Mouse (Mus musculus): ENCODE results near the gene Fam241b. TPM values are rescaled to one million over a fixed set of nuclear protein-coding genes. Genes with fewer than 3 reads are reported as not detected.
A peak's percentile ranks its signal among the peaks of the same experiment; 100 is the strongest.

The Fam241b gene
- polyA plus RNA-seq, 1 experiment from 2014 or later = 0.69 TPM

GRCm38 (mm10) chr10:62113865-62114647 lies 29.7 kb downstream of the Fam241b start:
- no peak for ATAC-seq
- WGBS (ENCODE audit: insufficient replicate concordance) = 71% methylated on average over 9 of the region's 9 CpGs
- TF ChIP-seq EP300 (IDR thresholded peaks at IDR 0.05; ENCODE audit: low read depth) (no peak), CTCF (IDR thresholded peaks at IDR 0.05; ENCODE audit: low read depth) (no peak)
- Histone ChIP-seq H3K4me3 (ENCODE audit: low read depth, low read length) (no peak overlapping the region), H3K4me1 (ENCODE audit: insufficient read depth) (peaks cover 5% of the 10 kb centered on the region), H3K9ac (replicated peaks) (no peak overlapping the region), H3K27me3 (ENCODE audit: insufficient read depth, low read length) (peaks cover 26% of the 10 kb centered on the region), H3K36me3 (replicated peaks; ENCODE audit: insufficient read depth, low read length) (no peaks in the 10 kb centered on the region), H3K27ac (ENCODE audit: low read depth) (no peak overlapping the region), H3K4me2 (ENCODE audit: low read depth, low read length) (no peak overlapping the region), H3K9me3 (ENCODE audit: low read length) (no peaks in the 10 kb centered on the region)
- DNase-seq = no peak

DNA sequence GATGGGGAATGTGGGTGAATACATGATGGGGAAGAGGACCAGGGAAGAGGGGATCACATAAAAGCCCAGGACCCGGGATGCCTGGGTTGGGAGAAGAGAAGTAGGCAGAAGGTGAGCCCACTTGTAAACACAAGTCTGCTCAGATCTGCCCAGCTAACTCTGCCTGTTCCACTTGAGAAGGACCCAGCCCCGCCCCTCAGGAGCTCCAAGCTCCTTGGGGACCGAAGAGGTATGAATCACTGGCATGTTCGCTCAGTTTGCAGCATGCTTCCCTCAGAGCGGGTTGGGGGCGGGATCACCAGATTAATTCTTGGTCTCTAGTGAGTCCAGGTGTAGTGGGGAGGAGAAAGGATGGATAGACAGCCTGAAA lies 32.5 kb downstream of the Fam241b start:
- peaks cover 5% of the 10 kb centered on the region for H3K4me1 ChIP-seq (ENCODE audit: insufficient read depth)
- H3K9ac ChIP-seq (replicated peaks) = no peak overlapping the region
- TF ChIP-seq CTCF (IDR thresholded peaks at IDR 0.05; ENCODE audit: low read depth) = no peak
- no peak for TF ChIP-seq EP300 (IDR thresholded peaks at IDR 0.05; ENCODE audit: low read depth)
- H3K9me3 ChIP-seq (ENCODE audit: low read length) = no peaks in the 10 kb centered on the region
- no peak overlapping the region for H3K27ac ChIP-seq (ENCODE audit: low read depth)
- H3K4me2 ChIP-seq (ENCODE audit: low read depth, low read length) = peak overlapping the region; percentile 84
- peaks cover 27% of the 10 kb centered on the region for H3K27me3 ChIP-seq (ENCODE audit: insufficient read depth, low read length)
- no peaks in the 10 kb centered on the region for H3K36me3 ChIP-seq (replicated peaks; ENCODE audit: insufficient read depth, low read length)
- WGBS (ENCODE audit: insufficient replicate concordance) = 47% methylated on average over 6 of the region's 6 CpGs
- DNase-seq (no peak), ATAC-seq (no peak)
- H3K4me3 ChIP-seq (ENCODE audit: low read depth, low read length) = peak overlapping the region; percentile 55

DNA sequence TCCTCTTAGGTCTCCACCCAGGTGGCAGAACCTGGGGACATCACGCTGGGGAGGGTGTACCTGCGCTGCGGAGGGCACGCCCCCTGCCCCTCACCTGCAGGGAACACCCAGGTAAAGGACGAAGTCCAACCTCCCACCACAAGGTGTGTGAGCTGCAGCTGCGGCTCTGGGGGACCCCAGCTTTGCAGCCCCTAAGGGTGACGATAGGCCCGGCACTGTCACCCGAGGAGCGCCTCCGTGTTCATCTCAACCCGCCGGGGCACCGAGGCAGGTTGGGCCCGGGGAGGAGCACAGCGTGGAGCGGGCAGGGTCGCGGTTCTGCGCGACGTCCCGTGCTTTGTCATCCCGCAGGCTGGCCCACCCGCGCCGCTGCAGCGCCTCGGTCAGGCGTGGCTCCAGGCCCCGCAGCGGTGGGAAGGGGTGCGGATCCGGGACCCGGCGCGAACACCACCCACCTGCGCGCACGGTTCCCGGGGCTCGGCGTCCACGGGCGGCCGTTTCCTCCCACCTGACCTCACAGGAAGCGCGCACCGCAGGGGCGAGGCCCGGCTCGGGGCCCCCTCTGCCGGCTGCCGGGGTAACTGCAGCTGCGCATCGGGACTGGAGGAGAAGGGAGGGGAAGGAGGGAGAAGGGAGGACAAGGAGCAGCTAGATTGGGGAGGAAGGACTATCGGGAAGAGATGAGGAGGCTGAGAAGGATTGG lies 33.1 kb downstream of the Fam241b start:
- ATAC-seq (peak; percentile 51; the same call in 1 of the 2 replicates), DNase-seq (peak; percentile 82)
- Histone ChIP-seq H3K27me3 (ENCODE audit: insufficient read depth, low read length) (peaks cover 27% of the 10 kb centered on the region), H3K4me3 (ENCODE audit: low read depth, low read length) (peak overlapping the region; percentile 55), H3K9me3 (ENCODE audit: low read length) (no peaks in the 10 kb centered on the region), H3K36me3 (replicated peaks; ENCODE audit: insufficient read depth, low read length) (no peaks in the 10 kb centered on the region), H3K27ac (ENCODE audit: low read depth) (no peak overlapping the region), H3K4me2 (ENCODE audit: low read depth, low read length) (peak overlapping the region; percentile 84), H3K9ac (replicated peaks) (peak overlapping the region; percentile 44; the same call in 1 of the 2 replicates), H3K4me1 (ENCODE audit: insufficient read depth) (peaks cover 5% of the 10 kb centered on the region)
- TF ChIP-seq CTCF (IDR thresholded peaks at IDR 0.05; ENCODE audit: low read depth) (peak; percentile 76), EP300 (IDR thresholded peaks at IDR 0.05; ENCODE audit: low read depth) (no peak)
- 2% methylated on average over 55 of the region's 57 CpGs for WGBS (ENCODE audit: insufficient replicate concordance)

- TF ChIP-seq CTCF (IDR thresholded peaks at IDR 0.05; ENCODE audit: low read depth) = no peak
- no peak for TF ChIP-seq EP300 (IDR thresholded peaks at IDR 0.05; ENCODE audit: low read depth)
- Histone ChIP-seq H3K4me2 (ENCODE audit: low read depth, low read length) (no peak overlapping the region), H3K4me1 (ENCODE audit: insufficient read depth) (peaks cover 5% of the 10 kb centered on the region), H3K27ac (ENCODE audit: low read depth) (no peak overlapping the region), H3K4me3 (ENCODE audit: low read depth, low read length) (no peak overlapping the region), H3K9ac (replicated peaks) (no peak overlapping the region), H3K36me3 (replicated peaks; ENCODE audit: insufficient read depth, low read length) (no peaks in the 10 kb centered on the region), H3K9me3 (ENCODE audit: low read length) (no peaks in the 10 kb centered on the region), H3K27me3 (ENCODE audit: insufficient read depth, low read length) (peaks cover 31% of the 10 kb centered on the region)
- DNase-seq (no peak), ATAC-seq (no peak)
- 76% methylated on average over 9 of the region's 9 CpGs for WGBS (ENCODE audit: insufficient replicate concordance)
These were observed 36.7 kb downstream of the Fam241b start for GRCm38 (mm10) chr10:62107048-62107447.

- Histone ChIP-seq H3K27ac (ENCODE audit: low read depth) (no peak overlapping the region), H3K4me3 (ENCODE audit: low read depth, low read length) (no peak overlapping the region), H3K4me2 (ENCODE audit: low read depth, low read length) (no peak overlapping the region), H3K36me3 (replicated peaks; ENCODE audit: insufficient read depth, low read length) (no peaks in the 10 kb centered on the region), H3K9ac (replicated peaks) (no peak overlapping the region), H3K27me3 (ENCODE audit: insufficient read depth, low read length) (peaks cover 17% of the 10 kb centered on the region), H3K4me1 (ENCODE audit: insufficient read depth) (no peaks in the 10 kb centered on the region), H3K9me3 (ENCODE audit: low read length) (no peaks in the 10 kb centered on the region)
- DNase-seq (peak; percentile 70), ATAC-seq (no peak)
- 19% methylated on average over 7 of the region's 7 CpGs for WGBS (ENCODE audit: insufficient replicate concordance)
- TF ChIP-seq EP300 (IDR thresholded peaks at IDR 0.05; ENCODE audit: low read depth) = no peak
- peak; percentile 80 for TF ChIP-seq CTCF (IDR thresholded peaks at IDR 0.05; ENCODE audit: low read depth)
These were observed 38.7 kb downstream of the Fam241b start for GRCm38 (mm10) chr10:62104835-62105576.

All from liver, postnatal 0 days (tissue).